Mouse (Mus musculus) heart, postnatal 0 days (tissue): ENCODE data around the gene Olfml2b. TPM values are rescaled to one million over a fixed set of nuclear protein-coding genes. Genes with fewer than 3 reads are reported as not detected.
A peak's percentile ranks its signal among the peaks of the same experiment; 100 is the strongest.

Source experiments
- ATAC-seq: fragments of 200-750 bp; cut with Nextera tagmentation; 2 replicates; pipeline ENCODE4 v1.8.0; 2017; ENCODE audit warnings: low read depth, moderate number of reproducible peaks, moderate library complexity; ENCODE audit not compliant: insufficient read depth
- DNase-seq: peaks from one replicate; pipeline ENCODE4 v3.0.0-alpha.2; 2016; ENCODE audit warnings: low spot score
- H3K27ac ChIP-seq: fragments of 300-500 bp; sonication (generic); 2 replicates; pipeline ENCODE4 v1.5.1; 2014; ENCODE audit warnings: low read depth, mild to moderate bottlenecking
- H3K27me3 ChIP-seq: fragments of 300-500 bp; sonication (generic); 2 replicates; pipeline ENCODE4 v1.6.1; 2014; ENCODE audit warnings: low read length, mixed read lengths; ENCODE audit not compliant: control insufficient read depth, insufficient read depth
- H3K36me3 ChIP-seq: fragments of 300-500 bp; sonication (generic); replicated peaks from 2 replicates; pipeline ENCODE4 v1.6.1; 2014; ENCODE audit warnings: low read length, mixed read lengths; ENCODE audit not compliant: control insufficient read depth, insufficient read depth
- H3K4me1 ChIP-seq: fragments of 300-500 bp; sonication (generic); 2 replicates; pipeline ENCODE4 v1.6.1; 2014; ENCODE audit warnings: antibody characterized with exemption; ENCODE audit not compliant: control insufficient read depth, insufficient read depth
- H3K4me2 ChIP-seq: fragments of 300-500 bp; sonication (generic); 2 replicates; pipeline ENCODE4 v1.6.1; 2014; ENCODE audit warnings: low read depth, mild to moderate bottlenecking, low read length, moderate library complexity
- H3K4me3 ChIP-seq: fragments of 300-500 bp; sonication (generic); 2 replicates; pipeline ENCODE4 v1.5.1; 2014; ENCODE audit warnings: low read depth, low read length
- H3K9ac ChIP-seq: fragments of 300-500 bp; sonication (generic); replicated peaks from 2 replicates; pipeline ENCODE4 v1.6.1; 2014; ENCODE audit warnings: low read depth, low read length, mixed read lengths
- H3K9me3 ChIP-seq: fragments of 300-500 bp; sonication (generic); replicated peaks from 2 replicates; pipeline ENCODE4 v1.6.1; 2016; ENCODE audit warnings: low read length; ENCODE audit not compliant: control insufficient read depth
- CTCF ChIP-seq: IDR thresholded peaks from 2 replicates; pipeline ENCODE4 v1.5.1; 2016; ENCODE audit warnings: antibody characterized with exemption, control low read depth, low read depth
- EP300 ChIP-seq: IDR thresholded peaks from 2 replicates; pipeline ENCODE4 v1.6.1; 2016; ENCODE audit warnings: antibody characterized with exemption, low read depth
- WGBS: fragments of 180-500 bp; shearing (Covaris S2); extraction: QIAGEN DNeasy Blood & Tissue Kit; methylation state at CpG from one replicate; pipeline ENCODE4 v1.1.7; 2014; 5-methylcytosine and 5-hydroxymethylcytosine counted together
- polyA plus RNA-seq: library from polyadenylated mRNA; unstranded; fragments of >200 nt; fragmentation: Nextera tagmentation; extraction: Ambion mirVana; gene quantifications from 2 replicates; pipeline ENCODE4 v1.2.1, GENCODE M21; 2015
- total RNA-seq: library from RNA; depleted of rRNA; stranded (reverse); fragments of >200 nt; gene quantifications from 2 replicates; pipeline ENCODE4 v1.2.3, GENCODE M21; 2014; ENCODE audit warnings: low replicate concordance; rRNA removed

Gene Olfml2b
- total RNA-seq (63.0 and 76.5 TPM in 2 replicates), polyA plus RNA-seq (19.3 and 26.3 TPM in 2 replicates)

- H3K4me2 ChIP-seq, result peak within 1 kb of the TSS; percentile 64
- peak within 1 kb of the TSS; percentile 62 for H3K9ac ChIP-seq
- WGBS, result 8% methylated on average over 51 of the region's 51 CpGs
- ATAC-seq (peak; percentile 96), DNase-seq (peak; percentile 89)
- H3K27ac ChIP-seq, result peak within 1 kb of the TSS; percentile 71
- TF ChIP-seq CTCF (peak; percentile 7), EP300 (no peak)
- no peaks in the 10 kb centered on the region for H3K27me3 ChIP-seq
- H3K9me3 ChIP-seq, result no peaks in the 10 kb centered on the region
- peaks cover 28% of the 10 kb centered on the region for H3K4me1 ChIP-seq
- peaks cover 2% of the 10 kb centered on the region; the same call in 1 of the 2 replicates for H3K36me3 ChIP-seq
- peak within 1 kb of the TSS; percentile 56 for H3K4me3 ChIP-seq
Measured at GRCm38 (mm10) chr1:170644255-170645205, at the start of gene Olfml2b. Olfml2b (plus strand) TSS chr1:170644532.

- Histone ChIP-seq H3K4me2 (no peak overlapping the region), H3K9me3 (no peaks in the 10 kb centered on the region), H3K27me3 (no peaks in the 10 kb centered on the region), H3K4me3 (no peak overlapping the region), H3K9ac (no peak overlapping the region), H3K36me3 (no peaks in the 10 kb centered on the region), H3K27ac (no peak overlapping the region), H3K4me1 (no peaks in the 10 kb centered on the region)
- 97% methylated on average over 7 of the region's 7 CpGs for WGBS
- DNase-seq, result no peak
- no peak for ATAC-seq
- TF ChIP-seq CTCF (no peak), EP300 (no peak)
Measured at GRCm38 (mm10) chr1:170594575-170594974, 49.8 kb upstream of the Olfml2b start.

- Histone ChIP-seq H3K4me1 (peaks cover 7% of the 10 kb centered on the region), H3K27ac (peak overlapping the region; percentile 43), H3K36me3 (no peaks in the 10 kb centered on the region), H3K4me3 (no peak overlapping the region), H3K4me2 (0 out of 2 replicates have a peak overlapping the region, but pooled peaks have one; percentile 9), H3K27me3 (no peaks in the 10 kb centered on the region), H3K9ac (no peak overlapping the region), H3K9me3 (no peaks in the 10 kb centered on the region)
- DNase-seq (peak; percentile 43), ATAC-seq (peak; percentile 40)
- WGBS, result 39% methylated on average over 21 of the region's 21 CpGs
- TF ChIP-seq EP300, result no peak
- no peak for TF ChIP-seq CTCF
Measured at GRCm38 (mm10) chr1:170605228-170606001, 38.9 kb upstream of the Olfml2b start.

GRCm38 (mm10) chr1:170607231-170607917 lies 37.0 kb upstream of the Olfml2b start:
- no peaks in the 10 kb centered on the region for H3K9me3 ChIP-seq
- H3K4me1 ChIP-seq, result peaks cover 7% of the 10 kb centered on the region
- ATAC-seq (no peak), DNase-seq (no peak)
- no peaks in the 10 kb centered on the region for H3K36me3 ChIP-seq
- no peaks in the 10 kb centered on the region for H3K27me3 ChIP-seq
- no peak overlapping the region for H3K4me3 ChIP-seq
- no peak for TF ChIP-seq EP300
- TF ChIP-seq CTCF, result no peak
- H3K4me2 ChIP-seq, result no peak overlapping the region
- H3K9ac ChIP-seq, result no peak overlapping the region
- H3K27ac ChIP-seq, result no peak overlapping the region
- 94% methylated on average over 8 of the region's 8 CpGs for WGBS

GRCm38 (mm10) chr1:170608461-170609071 lies 35.8 kb upstream of the Olfml2b start:
- no peaks in the 10 kb centered on the region for H3K36me3 ChIP-seq
- H3K27ac ChIP-seq, result no peak overlapping the region
- H3K4me2 ChIP-seq, result no peak overlapping the region
- TF ChIP-seq EP300 (no peak), CTCF (no peak)
- no peak overlapping the region for H3K4me3 ChIP-seq
- H3K27me3 ChIP-seq, result no peaks in the 10 kb centered on the region
- H3K4me1 ChIP-seq, result peaks cover 7% of the 10 kb centered on the region
- DNase-seq (no peak), ATAC-seq (no peak)
- 80% methylated on average over 3 of the region's 3 CpGs for WGBS
- H3K9ac ChIP-seq, result no peak overlapping the region
- no peaks in the 10 kb centered on the region for H3K9me3 ChIP-seq
